Mouse (Mus musculus): ENCODE measurements around the gene Tph2. TPM values are rescaled to one million over a fixed set of nuclear protein-coding genes. Genes with fewer than 3 reads are reported as not detected.

Tph2 gene
- 1.2 and 1.4 TPM in 2 replicates for polyA plus RNA-seq (2021; fragmentation: Nextera tagmentation)
- long read RNA-seq, experiment 1, partial matches to known transcripts, result 1 of 11 reads
- long read RNA-seq, experiment 1, other reads (novel, unspliced or antisense), result 10 of 11 reads
- long read RNA-seq, experiment 2, partial matches to known transcripts, result 0 of 5 reads
- long read RNA-seq, experiment 2, other reads (novel, unspliced or antisense), result 5 of 5 reads

GRCm38 (mm10) chr10:115184697-115185096 is at the start of gene Tph2:
Tph2 (minus strand) TSS chr10:115185022.

Other genes with a start within 250 kb of the Tph2 start
- gene Tbc1d15, start 66.4 kb upstream of the Tph2 start, polyA plus RNA-seq (2021; fragmentation: Nextera tagmentation), result 24.3 and 30.1 TPM in 2 replicates
- 7.9 and 8.3 TPM in 2 replicates for gene Rab21, start 130.6 kb upstream of the Tph2 start, polyA plus RNA-seq (2021; fragmentation: Nextera tagmentation)
- 27.5 and 35.7 TPM in 2 replicates for gene Tmem19, start 177.5 kb upstream of the Tph2 start, polyA plus RNA-seq (2021; fragmentation: Nextera tagmentation)
- gene Thap2, start 199.4 kb upstream of the Tph2 start, polyA plus RNA-seq (2021; fragmentation: Nextera tagmentation), result 6.4 and 7.2 TPM in 2 replicates
- gene Zfc3h1, start 199.9 kb upstream of the Tph2 start, polyA plus RNA-seq (2021; fragmentation: Nextera tagmentation), result 3.3 and 3.5 TPM in 2 replicates

Measured in left cerebral cortex, adult 6 months (tissue).